Mouse (Mus musculus): ENCODE results near the gene Gm3238. TPM values are rescaled to one million over a fixed set of nuclear protein-coding genes. Genes with fewer than 3 reads are reported as not detected.
"Not testable (repeated sequence)": the region's sequence is repeated elsewhere in the genome, so short reads cannot be mapped to it uniquely, and the experiment has no call there.

The Gm3238 gene
- not detected for total RNA-seq (2021)
- long read RNA-seq, experiment 1: 0 reads
- long read RNA-seq, experiment 2: 0 reads

GRCm38 (mm10) chr10:77771225-77771624 is at the start of gene Gm3238:
TSS of gene Gm3238 (minus strand) at chr10:77771325.
- not testable (repeated sequence) for DNase-seq

- no peak for DNase-seq
These were observed 48.1 kb upstream of the Gm3238 start for GRCm38 (mm10) chr10:77819203-77819602.

GRCm38 (mm10) chr10:77818523-77818922 is 47.4 kb upstream of the Gm3238 start:
- DNase-seq: no peak

- DNase-seq: peak in 1 of 2 experiments; percentile 26
These were observed 44.4 kb upstream of the Gm3238 start for GRCm38 (mm10) chr10:77815514-77815913.

- no peak for DNase-seq
These were observed 43.3 kb upstream of the Gm3238 start, which contains the start of gene Gm2696 for GRCm38 (mm10) chr10:77814382-77814781. TSS of gene Gm2696 (plus strand) at chr10:77814682.

- no peak for DNase-seq
These were observed 40.6 kb upstream of the Gm3238 start, which contains the start of gene Gm9507 for GRCm38 (mm10) chr10:77811743-77812142. TSS of gene Gm9507 (minus strand) at chr10:77811843.

GRCm38 (mm10) chr10:77804095-77804494 is 33.0 kb upstream of the Gm3238 start:
- no peak for DNase-seq

- DNase-seq: no peak
These were observed 27.9 kb upstream of the Gm3238 start, which contains the start of gene Gm19668 for GRCm38 (mm10) chr10:77798921-77799508. TSS of gene Gm19668 (minus strand) at chr10:77799133.

GRCm38 (mm10) chr10:77798164-77798920 is 27.2 kb upstream of the Gm3238 start:
- DNase-seq: not testable (repeated sequence)

GRCm38 (mm10) chr10:77797677-77798076 is 26.6 kb upstream of the Gm3238 start:
- DNase-seq: no peak

- no peak for DNase-seq
These were observed 23.9 kb upstream of the Gm3238 start, which contains the start of gene Gm9639 for GRCm38 (mm10) chr10:77794976-77795375. TSS of gene Gm9639 (minus strand) at chr10:77795076.

- DNase-seq: no peak
These were observed 17.5 kb upstream of the Gm3238 start for GRCm38 (mm10) chr10:77788621-77789020.

GRCm38 (mm10) chr10:77787876-77788275 is 16.8 kb upstream of the Gm3238 start, which contains the start of gene Gm7137:
TSS of gene Gm7137 (minus strand) at chr10:77788200.
- not testable (repeated sequence) for DNase-seq

- not testable (repeated sequence) for DNase-seq
These were observed 12.3 kb upstream of the Gm3238 start for GRCm38 (mm10) chr10:77783396-77783795.

- DNase-seq: not testable (repeated sequence)
These were observed 11.3 kb upstream of the Gm3238 start, which contains the start of gene Gm3250 for GRCm38 (mm10) chr10:77782442-77782841. TSS of gene Gm3250 (minus strand) at chr10:77782542.

GRCm38 (mm10) chr10:77776844-77777243 is 5.7 kb upstream of the Gm3238 start, which contains the start of gene Gm7138:
TSS of gene Gm7138 (minus strand) at chr10:77776944.
- not testable (repeated sequence) for DNase-seq

- DNase-seq: not testable (repeated sequence)
These were observed 1.0 kb upstream of the Gm3238 start for GRCm38 (mm10) chr10:77772142-77772541.

GRCm38 (mm10) chr10:77769727-77770126 is 1.4 kb downstream of the Gm3238 start:
- no peak for DNase-seq

- DNase-seq: not testable (repeated sequence)
These were observed 11.5 kb downstream of the Gm3238 start, which contains the start of gene Gm3233 for GRCm38 (mm10) chr10:77759582-77759981. TSS of gene Gm3233 (minus strand) at chr10:77759682.

- no peak for DNase-seq
These were observed 17.7 kb downstream of the Gm3238 start for GRCm38 (mm10) chr10:77753448-77753847.

GRCm38 (mm10) chr10:77752312-77752711 is 18.8 kb downstream of the Gm3238 start:
- DNase-seq: not testable (repeated sequence)

- not testable (repeated sequence) for DNase-seq
These were observed 19.9 kb downstream of the Gm3238 start, which contains the start of gene Gm9736 for GRCm38 (mm10) chr10:77751254-77751653. TSS of gene Gm9736 (minus strand) at chr10:77751354.

- not testable (repeated sequence) for DNase-seq
These were observed 20.4 kb downstream of the Gm3238 start for GRCm38 (mm10) chr10:77750686-77751085.
